11 mouse cellular contexts compared by ENCODE assay signal in the genomic region with DNA sequence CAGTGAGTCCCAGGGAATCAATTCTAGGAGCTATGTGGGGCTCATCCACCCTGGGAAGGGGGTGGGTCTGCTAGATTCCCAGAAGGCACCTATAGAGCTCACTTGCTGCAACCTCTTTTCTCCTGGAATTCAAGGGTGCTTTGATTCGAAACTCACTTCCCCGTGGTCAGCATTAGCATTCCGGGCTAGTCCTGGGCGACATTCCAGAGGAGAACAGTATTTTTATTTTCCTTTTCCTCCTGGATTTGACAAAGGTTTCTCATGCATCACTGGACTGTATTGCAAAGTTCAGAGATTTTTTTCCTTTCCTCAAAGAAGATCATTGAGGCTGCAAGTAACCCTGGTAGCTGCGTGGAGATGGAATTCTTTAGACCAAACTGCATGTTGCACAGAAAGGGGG.
A peak's percentile ranks its signal among the peaks of the same experiment; 100 is the strongest.
DNase-seq lines count a peak whose midpoint lies in the region; ATAC-seq lines count a peak whose summit lies in the region.
"Had no signal": no experiment of that assay in that cellular context is flagged by ENCODE, and none has a peak within 500 bp of the region (broad histone marks: within the 10 kb centered on the region; RNA-seq: fewer than 3 reads in every experiment).

No protein-coding gene starts in this region.

- H3K36me3 ChIP-seq in hindbrain, embryonic 12.5 days: no peaks in the 10 kb centered on the region
- H3K36me3 ChIP-seq: heart, embryonic 13.5 days; limb, embryonic 12.5 days had no signal

- H3K9ac ChIP-seq in hindbrain, embryonic 12.5 days: no peak overlapping the region
- H3K9ac ChIP-seq: heart, embryonic 13.5 days; limb, embryonic 12.5 days had no signal

- H3K4me2 ChIP-seq in hindbrain, embryonic 12.5 days (replicated peaks): no peak overlapping the region

- peak; percentile 2 for DNase-seq in retina, postnatal 1 day
- no peak for DNase-seq in retina, embryonic 14.5 days (ENCODE audit: low spot score)
- peak; percentile 30 to 35 for DNase-seq in kidney, postnatal 36 days
- DNase-seq in gastrocnemius, postnatal 14 days: no peak
- no peak for DNase-seq in liver
- no peak for DNase-seq in lung, postnatal 10 days
- DNase-seq: cerebellum, adult 9-10 months had no signal

- no peak overlapping the region for H3K4me3 ChIP-seq in hindbrain, embryonic 12.5 days
- H3K4me3 ChIP-seq: heart, embryonic 13.5 days; limb, embryonic 12.5 days had no signal

- H3K27ac ChIP-seq in hindbrain, embryonic 12.5 days: peak overlapping the region; percentile 77
- H3K27ac ChIP-seq: heart, embryonic 13.5 days; limb, embryonic 12.5 days had no signal

- 5% methylated on average over 5 of the region's 5 CpGs for WGBS in hindbrain, embryonic 12.5 days

- H3K9me3 ChIP-seq in hindbrain, embryonic 12.5 days (replicated peaks): no peaks in the 10 kb centered on the region
- H3K9me3 ChIP-seq: heart, embryonic 13.5 days; limb, embryonic 12.5 days had no signal

- intact Hi-C loops in gastrocnemius, postnatal 14 days (cut with DNase I; ENCODE audit: low total_unique reads): no loop called here

- ATAC-seq in hindbrain, embryonic 12.5 days (ENCODE audit: low FRiP score): peak; percentile 13
- ATAC-seq in CD4-positive, CD25-positive, alpha-beta regulatory T cell, adult 4 months: no peak

- no peaks in the 10 kb centered on the region for H3K27me3 ChIP-seq in hindbrain, embryonic 12.5 days
- H3K27me3 ChIP-seq: heart, embryonic 13.5 days had no signal

- H3K4me1 ChIP-seq in hindbrain, embryonic 12.5 days: peaks cover 34% of the 10 kb centered on the region

Comparison
In these comparisons a context has a peak if more than half of its experiments do, and no peak if none do; other contexts are left out.
1. DNase-seq: peak in retina, postnatal 1 day (single experiment) and kidney, postnatal 36 days (2 of 2); none in retina, embryonic 14.5 days (single experiment), gastrocnemius, postnatal 14 days (single experiment), liver (single experiment) and lung, postnatal 10 days (single experiment).